Mouse (Mus musculus) forebrain, embryonic 10.5 days (tissue): ENCODE results near the gene Avil. TPM values are rescaled to one million over a fixed set of nuclear protein-coding genes. Genes with fewer than 3 reads are reported as not detected.

Experiments
- DNase-seq: peaks from one replicate; pipeline ENCODE4 v3.0.0-alpha.2; 2017; ENCODE audit warnings: low spot score; ENCODE audit errors: extremely low spot score
- H3K27ac ChIP-seq: fragments of 300-500 bp; sonication (generic); 2 replicates; pipeline ENCODE4 v1.5.1; 2016; ENCODE audit warnings: mild to moderate bottlenecking
- H3K27me3 ChIP-seq: fragments of 300-500 bp; sonication (generic); 2 replicates; pipeline ENCODE4 v1.6.1; 2016; ENCODE audit warnings: mild to moderate bottlenecking; ENCODE audit not compliant: poor library complexity, severe bottlenecking
- H3K36me3 ChIP-seq: fragments of 300-500 bp; sonication (generic); replicated peaks from 2 replicates; pipeline ENCODE4 v1.6.1; 2016; ENCODE audit warnings: mild to moderate bottlenecking, moderate library complexity
- H3K4me1 ChIP-seq: fragments of 300-500 bp; sonication (generic); 2 replicates; pipeline ENCODE4 v1.6.1; 2016
- H3K4me3 ChIP-seq: fragments of 300-500 bp; sonication (generic); 2 replicates; pipeline ENCODE4 v1.5.1; 2016; ENCODE audit warnings: mild to moderate bottlenecking, moderate library complexity
- H3K9me3 ChIP-seq: fragments of 300-500 bp; sonication (generic); 2 replicates; pipeline ENCODE4 v1.6.1; 2016; ENCODE audit warnings: mild to moderate bottlenecking, moderate library complexity
- WGBS: fragments of 180-500 bp; shearing (Covaris S2); methylation state at CpG from one replicate; pipeline ENCODE4 v1.1.7; 2016; 5-methylcytosine and 5-hydroxymethylcytosine counted together
- polyA plus RNA-seq: library from polyadenylated mRNA; unstranded; fragments of >200 nt; fragmentation: Nextera tagmentation; extraction: Ambion mirVana; gene quantifications from 2 replicates; pipeline ENCODE4 v1.2.1, GENCODE M21; 2016

The Avil gene
- polyA plus RNA-seq, 1 experiment from 2014 or later = 0.10 TPM

DNA sequence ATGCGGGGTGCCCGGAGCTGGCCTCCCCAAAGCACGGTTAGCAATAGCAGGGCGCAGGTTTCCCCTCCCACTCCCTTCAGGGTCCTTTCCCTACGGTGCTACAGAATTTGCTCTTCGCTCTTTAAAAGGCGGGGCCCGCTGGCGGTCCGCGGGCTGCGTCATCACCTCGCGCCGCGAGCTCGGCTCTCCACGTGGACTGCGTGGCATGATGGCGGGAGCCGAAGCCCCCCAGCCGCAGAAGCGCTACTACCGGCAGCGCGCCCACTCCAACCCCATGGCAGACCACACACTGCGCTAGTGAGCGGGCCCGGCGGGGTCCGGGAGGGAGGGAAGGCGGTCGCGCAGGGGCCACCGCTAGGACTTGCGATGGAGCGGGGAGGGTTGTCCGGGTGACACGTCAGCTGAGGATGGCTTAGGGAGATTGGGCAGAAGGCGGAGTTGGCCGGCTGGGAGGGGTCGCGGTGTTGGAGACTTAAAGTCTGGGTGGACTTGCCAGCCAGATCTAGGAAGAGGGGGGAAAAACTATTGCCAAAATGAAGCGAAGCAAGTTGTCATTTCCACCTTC lies 41.3 kb downstream of the Avil start:
- peak; percentile 94 for DNase-seq
- Histone ChIP-seq H3K36me3 (peaks cover 36% of the 10 kb centered on the region), H3K4me3 (peak overlapping the region; percentile 96), H3K9me3 (no peaks in the 10 kb centered on the region), H3K27me3 (peaks cover 24% of the 10 kb centered on the region), H3K4me1 (peaks cover 30% of the 10 kb centered on the region), H3K27ac (peak overlapping the region; percentile 93)
- under 1% methylated on average over 44 of the region's 44 CpGs for WGBS

GRCm38 (mm10) chr10:127042468-127043115 lies 42.1 kb downstream of the Avil start:
- DNase-seq = no peak
- WGBS = 27% methylated on average over 5 of the region's 5 CpGs
- H3K9me3 ChIP-seq = no peaks in the 10 kb centered on the region
- peaks cover 43% of the 10 kb centered on the region for H3K36me3 ChIP-seq
- peak overlapping the region; percentile 93 for H3K27ac ChIP-seq
- H3K27me3 ChIP-seq = peaks cover 31% of the 10 kb centered on the region
- peaks cover 30% of the 10 kb centered on the region for H3K4me1 ChIP-seq
- H3K4me3 ChIP-seq = peak overlapping the region; percentile 96

DNA sequence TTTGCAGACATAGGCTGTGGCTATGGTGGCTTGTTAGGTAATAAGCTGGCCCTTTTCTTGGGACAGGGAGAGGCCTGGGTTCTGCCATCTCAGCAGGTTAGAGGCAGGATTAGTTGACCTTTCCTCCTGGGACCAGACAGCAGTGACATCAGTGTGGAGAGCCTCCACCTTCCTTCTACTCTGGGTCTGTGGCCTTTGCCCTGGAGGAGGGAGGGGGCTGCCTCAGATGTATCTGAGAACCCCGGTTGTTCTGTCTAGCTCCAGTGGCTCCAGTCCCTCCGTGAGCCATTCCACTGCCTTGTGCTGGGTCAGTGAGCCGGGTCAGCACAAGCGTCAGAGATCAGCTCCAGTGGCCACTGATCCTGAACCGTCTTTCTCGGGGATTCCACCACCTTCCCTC lies 42.7 kb downstream of the Avil start:
- H3K9me3 ChIP-seq = no peaks in the 10 kb centered on the region
- no peak overlapping the region for H3K27ac ChIP-seq
- WGBS = 81% methylated on average over 6 of the region's 6 CpGs
- H3K36me3 ChIP-seq = peaks cover 44% of the 10 kb centered on the region
- H3K4me1 ChIP-seq = peaks cover 30% of the 10 kb centered on the region
- peak overlapping the region; percentile 96 for H3K4me3 ChIP-seq
- peaks cover 37% of the 10 kb centered on the region for H3K27me3 ChIP-seq
- DNase-seq = no peak

- Histone ChIP-seq H3K27me3 (peaks cover 61% of the 10 kb centered on the region), H3K36me3 (peaks cover 44% of the 10 kb centered on the region), H3K27ac (no peak within 1 kb of the TSS), H3K9me3 (no peaks in the 10 kb centered on the region), H3K4me3 (peak within 1 kb of the TSS; percentile 39), H3K4me1 (peaks cover 27% of the 10 kb centered on the region)
- WGBS = 29% methylated on average over 5 of the region's 5 CpGs
- no peak for DNase-seq
These were observed 47.4 kb downstream of the Avil start, which contains the start of gene Cyp27b1 for GRCm38 (mm10) chr10:127047954-127048353. TSS of gene Cyp27b1 (plus strand) at chr10:127048250.

GRCm38 (mm10) chr10:127048608-127049394 lies 48.3 kb downstream of the Avil start:
- WGBS = 4% methylated on average over 35 of the region's 35 CpGs
- peaks cover 61% of the 10 kb centered on the region for H3K27me3 ChIP-seq
- H3K4me3 ChIP-seq = peak overlapping the region; percentile 39
- DNase-seq = peak; percentile 30
- no peak overlapping the region for H3K27ac ChIP-seq
- peaks cover 21% of the 10 kb centered on the region for H3K4me1 ChIP-seq
- no peaks in the 10 kb centered on the region for H3K9me3 ChIP-seq
- peaks cover 41% of the 10 kb centered on the region for H3K36me3 ChIP-seq

- Histone ChIP-seq H3K4me1 (peaks cover 21% of the 10 kb centered on the region), H3K4me3 (peak overlapping the region; percentile 39), H3K36me3 (peaks cover 41% of the 10 kb centered on the region), H3K9me3 (no peaks in the 10 kb centered on the region), H3K27me3 (peaks cover 61% of the 10 kb centered on the region), H3K27ac (no peak overlapping the region)
- no peak for DNase-seq
- WGBS = 3% methylated on average over 29 of the region's 29 CpGs
These were observed 49.0 kb downstream of the Avil start for GRCm38 (mm10) chr10:127049395-127050118.

DNA sequence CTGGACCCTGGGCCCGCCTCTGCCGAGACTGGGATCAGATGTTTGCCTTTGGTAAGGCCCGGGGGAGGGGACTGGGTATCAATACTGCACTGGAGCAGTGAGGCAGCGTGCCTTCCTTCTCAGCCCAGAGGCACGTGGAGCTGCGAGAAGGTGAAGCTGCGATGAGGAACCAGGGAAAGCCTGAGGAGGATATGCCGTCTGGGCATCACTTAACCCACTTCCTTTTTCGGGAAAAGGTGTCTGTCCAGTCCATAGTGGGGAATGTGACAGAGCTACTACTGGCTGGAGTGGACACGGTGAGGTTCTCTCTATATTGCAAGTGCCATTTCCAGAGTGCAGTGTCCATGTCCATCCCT lies 49.6 kb downstream of the Avil start:
- Histone ChIP-seq H3K9me3 (no peaks in the 10 kb centered on the region), H3K27ac (no peak overlapping the region), H3K36me3 (peaks cover 41% of the 10 kb centered on the region), H3K4me3 (peak overlapping the region; percentile 39; the same call in 1 of the 2 replicates), H3K27me3 (peaks cover 61% of the 10 kb centered on the region), H3K4me1 (peaks cover 21% of the 10 kb centered on the region)
- 17% methylated on average over 10 of the region's 10 CpGs for WGBS
- DNase-seq = no peak

- Histone ChIP-seq H3K27ac (no peak overlapping the region), H3K36me3 (peaks cover 45% of the 10 kb centered on the region), H3K4me1 (peaks cover 24% of the 10 kb centered on the region), H3K4me3 (no peak overlapping the region), H3K9me3 (no peaks in the 10 kb centered on the region), H3K27me3 (peaks cover 48% of the 10 kb centered on the region)
- DNase-seq = no peak
- 74% methylated on average over 4 of the region's 4 CpGs for WGBS
These were observed 54.1 kb downstream of the Avil start for GRCm38 (mm10) chr10:127054646-127055045.

DNA sequence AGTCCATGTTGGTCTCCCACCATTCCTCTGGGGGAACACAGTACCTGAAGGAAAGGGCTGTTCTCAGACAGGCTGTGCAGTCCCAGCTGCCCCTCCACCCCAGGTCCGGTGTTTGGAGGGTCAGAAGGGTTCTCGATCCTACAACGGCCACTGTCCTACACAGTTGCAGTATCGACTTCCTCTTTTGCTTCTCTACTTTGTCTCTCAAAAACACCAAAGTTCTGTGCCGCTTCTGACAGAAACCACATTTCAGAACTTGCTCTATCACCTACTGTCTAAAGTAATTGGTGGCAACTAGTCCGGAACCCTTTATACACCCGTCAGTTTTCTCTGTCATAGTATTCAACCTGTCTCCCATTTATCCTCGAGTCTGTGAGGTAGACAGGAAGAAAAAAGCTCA lies 54.9 kb downstream of the Avil start:
- H3K9me3 ChIP-seq = no peaks in the 10 kb centered on the region
- peaks cover 45% of the 10 kb centered on the region for H3K36me3 ChIP-seq
- no peak for DNase-seq
- H3K4me3 ChIP-seq = no peak overlapping the region
- H3K27me3 ChIP-seq = peaks cover 48% of the 10 kb centered on the region
- WGBS = 95% methylated on average over 8 of the region's 8 CpGs
- H3K27ac ChIP-seq = no peak overlapping the region
- H3K4me1 ChIP-seq = peaks cover 27% of the 10 kb centered on the region

DNA sequence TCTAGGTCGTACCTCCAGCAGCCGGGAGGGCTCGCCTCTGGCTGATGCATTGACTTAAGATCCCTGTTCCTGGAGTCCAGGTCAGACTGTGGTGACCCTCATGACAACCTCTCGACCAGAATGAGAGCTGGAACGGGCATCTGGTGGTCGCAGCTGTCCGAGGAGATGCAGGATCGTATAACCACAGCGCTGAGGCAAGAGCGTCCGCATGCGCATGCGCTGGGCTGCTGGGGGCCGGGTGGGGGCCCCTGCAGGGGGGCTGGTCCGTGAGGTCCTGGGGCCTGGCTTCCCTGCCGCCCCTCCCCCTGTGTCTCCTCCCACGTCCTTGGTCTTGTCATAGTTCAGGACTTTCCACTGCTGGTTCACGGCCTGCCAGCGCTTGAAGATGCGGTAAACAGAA lies 56.0 kb downstream of the Avil start:
- 92% methylated on average over 20 of the region's 20 CpGs for whole genome bisulfite sequencing
- H3K9me3 ChIP-seq = no peaks in the 10 kb centered on the region
- no peak for DNase-seq
- H3K4me3 ChIP-seq = no peak overlapping the region
- H3K4me1 ChIP-seq = peaks cover 37% of the 10 kb centered on the region
- H3K36me3 ChIP-seq = peaks cover 45% of the 10 kb centered on the region
- H3K27ac ChIP-seq = no peak overlapping the region
- peaks cover 48% of the 10 kb centered on the region for H3K27me3 ChIP-seq

GRCm38 (mm10) chr10:127058161-127058560 lies 57.7 kb downstream of the Avil start:
- Histone ChIP-seq H3K4me3 (peak overlapping the region; percentile 97), H3K27ac (peak overlapping the region; percentile 2; the same call in 1 of the 2 replicates), H3K36me3 (peaks cover 42% of the 10 kb centered on the region), H3K9me3 (no peaks in the 10 kb centered on the region), H3K27me3 (peaks cover 42% of the 10 kb centered on the region), H3K4me1 (peaks cover 47% of the 10 kb centered on the region)
- DNase-seq = peak; percentile 83
- 2% methylated on average over 9 of the region's 9 CpGs for WGBS

GRCm38 (mm10) chr10:127058708-127059107 lies 58.2 kb downstream of the Avil start:
- H3K4me3 ChIP-seq = peak overlapping the region; percentile 97
- H3K4me1 ChIP-seq = peaks cover 47% of the 10 kb centered on the region
- no peak for DNase-seq
- H3K27me3 ChIP-seq = peaks cover 42% of the 10 kb centered on the region
- WGBS = 11% methylated on average over 8 of the region's 8 CpGs
- peak overlapping the region; percentile 96; the same call in 1 of the 2 replicates for H3K27ac ChIP-seq
- peaks cover 40% of the 10 kb centered on the region for H3K36me3 ChIP-seq
- no peaks in the 10 kb centered on the region for H3K9me3 ChIP-seq
